Mouse (Mus musculus) liver, embryonic 16.5 days (tissue): ENCODE results near the gene Frmd4a. TPM values are rescaled to one million over a fixed set of nuclear protein-coding genes. Genes with fewer than 3 reads are reported as not detected.

Experiments
- ATAC-seq: fragments of 200-750 bp; cut with Nextera tagmentation; 2 replicates; pipeline ENCODE4 v1.8.0; 2017; ENCODE audit warnings: low read depth, mild to moderate bottlenecking, moderate number of reproducible peaks, moderate library complexity
- H3K27ac ChIP-seq: fragments of 300-500 bp; sonication (generic); 2 replicates; pipeline ENCODE4 v1.5.1; 2014; ENCODE audit warnings: mild to moderate bottlenecking, low read length
- H3K27me3 ChIP-seq: fragments of 300-500 bp; sonication (generic); 2 replicates; pipeline ENCODE4 v1.6.1; 2014; ENCODE audit warnings: low read depth, low read length, mixed read lengths; ENCODE audit not compliant: control insufficient read depth, insufficient read depth
- H3K36me3 ChIP-seq: fragments of 300-500 bp; sonication (generic); 2 replicates; pipeline ENCODE4 v1.6.1; 2014; ENCODE audit warnings: mild to moderate bottlenecking; ENCODE audit not compliant: control insufficient read depth, insufficient read depth
- H3K4me1 ChIP-seq: fragments of 300-500 bp; sonication (generic); 2 replicates; pipeline ENCODE4 v1.6.1; 2014; ENCODE audit warnings: low read depth, low read length, mixed read lengths; ENCODE audit not compliant: control insufficient read depth
- H3K4me2 ChIP-seq: fragments of 300-500 bp; sonication (generic); 2 replicates; pipeline ENCODE4 v1.6.1; 2014; ENCODE audit warnings: low read depth, low read length, mixed read lengths
- H3K4me3 ChIP-seq: fragments of 300-500 bp; sonication (generic); 2 replicates; pipeline ENCODE4 v1.5.1; 2014; ENCODE audit warnings: low read depth, mild to moderate bottlenecking, low read length
- H3K9ac ChIP-seq: fragments of 300-500 bp; sonication (generic); 2 replicates; pipeline ENCODE4 v1.6.1; 2014; ENCODE audit warnings: low read depth, low read length
- H3K9me3 ChIP-seq: fragments of 300-500 bp; sonication (generic); replicated peaks from 2 replicates; pipeline ENCODE4 v1.6.1; 2016; ENCODE audit warnings: low read length; ENCODE audit not compliant: control insufficient read depth
- WGBS: fragments of 180-500 bp; shearing (Covaris S2); extraction: QIAGEN DNeasy Blood & Tissue Kit; methylation state at CpG from one replicate; pipeline ENCODE4 v1.1.7; 2014; ENCODE audit not compliant: insufficient replicate concordance; 5-methylcytosine and 5-hydroxymethylcytosine counted together
- polyA plus RNA-seq: library from polyadenylated mRNA; unstranded; fragments of >200 nt; fragmentation: Nextera tagmentation; extraction: Ambion mirVana; gene quantifications from 2 replicates; pipeline ENCODE4 v1.2.1, GENCODE M21; 2015

Gene Frmd4a
- polyA plus RNA-seq, 1 experiment from 2014 or later = 19.8 TPM

DNA sequence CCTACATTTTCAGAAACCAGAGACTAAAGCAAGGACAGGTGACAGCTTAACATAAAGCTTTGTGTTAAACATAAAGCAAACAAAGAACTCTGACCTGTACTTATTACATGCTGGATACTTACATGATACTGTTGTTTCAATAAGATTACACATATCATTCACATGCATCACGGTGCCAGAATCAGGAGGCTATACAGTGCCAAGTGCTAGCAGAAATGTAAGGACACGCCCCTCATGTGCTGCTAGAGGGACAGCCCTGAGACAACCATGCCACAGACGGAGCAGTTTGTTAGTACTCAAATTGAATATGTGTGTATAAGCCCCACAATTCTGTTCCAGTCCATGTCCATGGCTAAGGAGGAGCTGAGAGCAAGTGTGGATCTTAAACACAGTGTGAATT is 620.7 kb downstream of the Frmd4a start:
- no peak overlapping the region for H3K9ac ChIP-seq
- no peak overlapping the region for H3K27ac ChIP-seq
- H3K4me3 ChIP-seq = no peak overlapping the region
- 80% methylated on average over 3 of the region's 3 CpGs for WGBS
- H3K27me3 ChIP-seq = no peaks in the 10 kb centered on the region
- H3K9me3 ChIP-seq = no peaks in the 10 kb centered on the region
- H3K4me2 ChIP-seq = no peak overlapping the region
- no peaks in the 10 kb centered on the region for H3K4me1 ChIP-seq
- ATAC-seq = no peak
- H3K36me3 ChIP-seq = peaks cover 47% of the 10 kb centered on the region

DNA sequence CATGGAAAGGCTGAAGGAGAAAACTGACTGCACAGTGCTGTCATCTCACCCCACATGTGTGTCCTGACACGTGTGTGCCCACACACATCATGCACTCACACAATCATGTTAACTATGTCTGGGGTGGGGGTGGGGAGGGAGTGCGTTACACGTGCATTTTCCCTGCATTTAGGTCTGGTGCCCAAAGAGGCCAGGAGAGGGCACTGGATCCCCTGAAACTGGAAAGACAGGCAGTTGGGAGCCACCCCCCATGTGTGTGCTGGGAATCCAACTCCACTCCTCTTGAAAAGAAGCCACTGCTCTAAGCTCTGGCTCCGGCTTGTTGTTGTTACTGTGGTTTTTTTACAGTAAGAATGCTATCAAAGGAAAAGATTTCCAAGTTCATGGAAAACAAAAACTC is 627.5 kb downstream of the Frmd4a start:
- Histone ChIP-seq H3K27me3 (no peaks in the 10 kb centered on the region), H3K9ac (no peak overlapping the region), H3K27ac (no peak overlapping the region), H3K4me1 (peaks cover 5% of the 10 kb centered on the region), H3K4me3 (no peak overlapping the region), H3K9me3 (no peaks in the 10 kb centered on the region), H3K36me3 (peaks cover 19% of the 10 kb centered on the region), H3K4me2 (no peak overlapping the region)
- WGBS = 74% methylated on average over 4 of the region's 4 CpGs
- no peak for ATAC-seq

DNA sequence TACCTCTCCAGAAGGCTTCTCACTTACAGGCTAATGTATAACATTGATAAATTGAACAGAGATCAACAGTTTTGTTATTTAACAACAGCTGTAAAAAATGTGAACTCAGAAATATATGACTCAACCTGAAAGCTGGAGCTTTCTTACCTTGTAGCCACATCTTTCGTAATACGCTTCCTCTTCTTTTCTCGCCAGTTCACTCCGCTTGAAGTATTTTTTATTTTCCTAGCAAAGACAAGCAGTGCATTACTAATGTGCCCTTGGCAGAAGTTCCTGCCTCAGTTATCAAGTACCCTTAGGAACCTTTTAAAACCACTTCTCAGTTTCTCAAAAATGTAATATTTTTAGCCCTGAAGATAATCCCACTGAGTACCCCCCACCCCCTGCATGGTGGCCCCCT is 630.6 kb downstream of the Frmd4a start:
- Histone ChIP-seq H3K9me3 (no peaks in the 10 kb centered on the region), H3K27ac (no peak overlapping the region), H3K36me3 (peaks cover 11% of the 10 kb centered on the region), H3K4me3 (no peak overlapping the region), H3K4me1 (peaks cover 14% of the 10 kb centered on the region), H3K27me3 (no peaks in the 10 kb centered on the region), H3K9ac (no peak overlapping the region), H3K4me2 (no peak overlapping the region)
- 87% methylated on average over 4 of the region's 4 CpGs for WGBS
- ATAC-seq = no peak

DNA sequence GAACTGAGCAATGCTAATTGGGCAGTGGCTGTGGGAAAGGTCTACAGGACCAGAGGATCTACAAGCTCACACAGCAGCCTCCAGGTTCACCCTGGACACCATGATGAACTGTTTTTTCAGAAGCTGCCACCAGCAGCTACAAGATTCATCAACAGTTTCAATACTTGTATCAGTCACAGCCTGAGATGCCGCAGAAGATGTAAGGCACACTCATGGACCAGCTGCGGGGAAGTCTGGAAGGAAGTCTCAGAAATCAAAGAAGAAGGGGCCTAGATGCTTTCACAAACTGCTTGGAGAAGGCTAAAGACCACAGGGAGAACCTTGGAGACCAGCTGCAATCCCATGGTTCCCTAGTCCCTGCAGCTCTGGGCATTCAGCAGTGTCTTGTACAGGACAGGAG is 632.1 kb downstream of the Frmd4a start:
- Histone ChIP-seq H3K4me3 (no peak overlapping the region), H3K9me3 (no peaks in the 10 kb centered on the region), H3K36me3 (peaks cover 7% of the 10 kb centered on the region; the same call in 1 of the 2 replicates), H3K27ac (no peak overlapping the region), H3K4me1 (peaks cover 14% of the 10 kb centered on the region), H3K9ac (no peak overlapping the region), H3K4me2 (no peak overlapping the region), H3K27me3 (no peaks in the 10 kb centered on the region)
- WGBS = 87% methylated on average over 2 of the region's 2 CpGs
- ATAC-seq = no peak

DNA sequence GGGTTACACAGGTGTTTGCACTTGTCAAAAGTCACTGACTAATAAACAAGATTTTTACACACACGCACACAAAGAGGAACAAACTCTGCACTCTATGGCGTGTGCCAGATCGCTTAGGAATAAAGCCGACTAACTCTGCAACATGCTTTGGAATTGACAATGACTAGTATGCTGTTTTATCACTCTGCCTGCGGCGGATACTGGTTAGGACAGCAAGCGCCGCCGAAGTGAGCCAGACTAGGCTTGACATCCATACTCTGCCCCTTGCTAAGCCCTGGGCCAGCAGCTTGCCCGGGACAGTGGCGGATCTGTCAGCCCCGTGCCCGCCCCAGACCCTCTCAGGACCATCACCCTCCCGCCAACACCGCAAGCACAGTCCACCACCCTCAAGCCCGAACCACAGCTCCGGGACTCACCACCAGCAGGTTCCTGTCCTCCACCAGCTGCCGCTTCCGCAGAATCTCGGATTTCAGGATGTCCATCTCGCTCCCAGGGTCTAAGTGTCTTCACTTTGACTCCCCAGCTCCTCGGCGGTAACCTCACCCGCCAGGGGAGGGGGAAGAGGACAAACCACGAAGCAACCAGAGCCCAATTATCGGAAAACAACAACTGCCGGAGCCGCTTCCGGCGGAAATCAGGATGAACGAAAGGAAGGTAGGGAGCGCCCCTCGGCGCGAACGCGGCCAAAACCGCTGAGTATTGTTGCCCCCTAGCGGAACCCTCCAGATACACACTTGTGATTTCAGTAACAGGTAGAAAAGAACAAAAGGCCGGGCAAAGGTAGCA is 634.2 kb downstream of the Frmd4a start, which contains the start of gene Prpf18:
TSS of gene Prpf18 (minus strand) at position 614 of the 786 bp plus-strand sequence.
- Histone ChIP-seq H3K27me3 (no peaks in the 10 kb centered on the region), H3K4me2 (peak within 1 kb of the TSS; percentile 79), H3K9me3 (no peaks in the 10 kb centered on the region), H3K27ac (peak within 1 kb of the TSS; percentile 85), H3K36me3 (peaks cover 5% of the 10 kb centered on the region; the same call in 1 of the 2 replicates), H3K4me3 (peak within 1 kb of the TSS; percentile 95), H3K4me1 (peaks cover 14% of the 10 kb centered on the region), H3K9ac (peak within 1 kb of the TSS; percentile 97)
- ATAC-seq = peak; percentile 87
- 1% methylated on average over 40 of the region's 40 CpGs for WGBS

DNA sequence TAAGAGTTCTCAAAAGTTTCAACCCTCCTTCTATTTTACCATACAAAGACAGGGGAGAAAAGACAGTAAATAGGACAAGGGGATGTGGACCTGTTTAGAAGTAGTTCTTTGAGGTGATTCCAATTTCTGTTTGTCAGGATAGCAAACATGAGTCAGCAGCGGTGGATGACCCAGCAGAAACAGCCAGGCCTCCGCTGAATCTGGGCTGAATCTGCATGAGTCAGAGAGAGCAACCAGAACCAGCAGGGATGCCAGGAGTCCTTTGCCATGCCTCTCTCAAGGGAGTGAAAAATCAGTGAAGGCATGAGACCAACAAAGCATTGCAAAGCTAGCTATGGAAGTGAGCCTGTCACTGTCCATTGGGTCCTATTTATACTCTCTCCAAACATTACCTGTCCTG is 643.2 kb downstream of the Frmd4a start:
- H3K9ac ChIP-seq = no peak overlapping the region
- H3K4me3 ChIP-seq = no peak overlapping the region
- H3K4me1 ChIP-seq = no peaks in the 10 kb centered on the region
- H3K27me3 ChIP-seq = no peaks in the 10 kb centered on the region; the same call in 1 of the 2 replicates
- peak; percentile 47; the same call in 1 of the 2 replicates for ATAC-seq
- H3K36me3 ChIP-seq = no peaks in the 10 kb centered on the region
- H3K4me2 ChIP-seq = no peak overlapping the region
- 59% methylated on average over 2 of the region's 2 CpGs for WGBS
- H3K9me3 ChIP-seq = no peaks in the 10 kb centered on the region
- H3K27ac ChIP-seq = no peak overlapping the region
